Mouse (Mus musculus) bone marrow, adult 2 months (tissue): ENCODE data around the gene Prkab2. TPM values are rescaled to one million over a fixed set of nuclear protein-coding genes. Genes with fewer than 3 reads are reported as not detected.
A peak's percentile ranks its signal among the peaks of the same experiment; 100 is the strongest.

Experiments
- H3K27ac ChIP-seq: fragments of 200-500 bp; 2 replicates; pipeline ENCODE4 v1.5.1; 2012; ENCODE audit warnings: low read depth, mild to moderate bottlenecking, control low read depth, inconsistent platforms, low read length; ENCODE audit not compliant: control insufficient read depth, poor library complexity, insufficient read depth
- H3K4me1 ChIP-seq: fragments of 200-500 bp; 2 replicates; pipeline ENCODE4 v1.6.1; 2011; ENCODE audit warnings: low read length; ENCODE audit not compliant: control insufficient read depth, insufficient read depth
- H3K4me3 ChIP-seq: fragments of 200-500 bp; replicated peaks from 2 replicates; pipeline ENCODE3; 2011; ENCODE audit warnings: mild to moderate bottlenecking, low read depth, low read length, control low read depth; ENCODE audit not compliant: control insufficient read depth
- CTCF ChIP-seq: fragments of 200-500 bp; IDR thresholded peaks from 2 replicates; pipeline ENCODE4 v1.5.1; 2011; ENCODE audit warnings: low read length, control low read depth; ENCODE audit not compliant: control insufficient read depth, insufficient read depth
- POLR2A ChIP-seq: fragments of 200-500 bp; IDR thresholded peaks from 2 replicates; pipeline ENCODE4 v1.6.1; 2011; ENCODE audit warnings: low read depth, mild to moderate bottlenecking, control low read depth, low read length, borderline replicate concordance; ENCODE audit not compliant: control insufficient read depth
- WGBS: fragments of 180-500 bp; shearing (Covaris S2); methylation state at CpG from one replicate; pipeline ENCODE4 v1.1.7; 2018; 5-methylcytosine and 5-hydroxymethylcytosine counted together
- polyA plus RNA-seq: library from polyadenylated mRNA; stranded (reverse); fragments of >200 nt; gene quantifications from 2 replicates; pipeline ENCODE4 v1.2.4, GENCODE M21; 2011; ENCODE audit warnings: low replicate concordance; ENCODE audit not compliant: missing spikeins, insufficient read depth, insufficient read length

The Prkab2 gene
- polyA plus RNA-seq, 1 experiment: 8.4 TPM

DNA sequence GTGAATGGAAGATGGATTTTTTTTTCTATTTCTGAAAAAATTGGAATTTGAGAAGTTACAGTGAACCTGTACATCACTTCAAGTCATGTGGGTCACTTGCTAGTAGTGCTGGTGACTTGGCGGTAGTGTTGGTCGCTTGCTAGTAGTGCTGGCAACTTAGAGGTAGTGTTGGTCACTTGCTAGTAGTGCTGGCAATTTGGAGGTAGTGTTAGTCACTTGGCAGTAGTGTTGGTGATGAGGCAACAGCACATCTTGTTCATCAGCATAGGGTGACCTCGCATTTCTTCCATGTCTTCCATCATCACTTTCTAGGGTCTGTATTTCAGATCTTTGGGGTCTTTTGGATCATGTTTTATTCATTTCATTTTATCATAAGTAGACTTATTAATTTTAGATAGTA, 18.1 kb downstream of the Prkab2 start:
- no peak for TF ChIP-seq CTCF
- H3K4me3 ChIP-seq: no peak overlapping the region
- no peaks in the 10 kb centered on the region for H3K4me1 ChIP-seq
- no peak overlapping the region for H3K27ac ChIP-seq
- 83% methylated on average over 3 of the region's 3 CpGs for WGBS

DNA sequence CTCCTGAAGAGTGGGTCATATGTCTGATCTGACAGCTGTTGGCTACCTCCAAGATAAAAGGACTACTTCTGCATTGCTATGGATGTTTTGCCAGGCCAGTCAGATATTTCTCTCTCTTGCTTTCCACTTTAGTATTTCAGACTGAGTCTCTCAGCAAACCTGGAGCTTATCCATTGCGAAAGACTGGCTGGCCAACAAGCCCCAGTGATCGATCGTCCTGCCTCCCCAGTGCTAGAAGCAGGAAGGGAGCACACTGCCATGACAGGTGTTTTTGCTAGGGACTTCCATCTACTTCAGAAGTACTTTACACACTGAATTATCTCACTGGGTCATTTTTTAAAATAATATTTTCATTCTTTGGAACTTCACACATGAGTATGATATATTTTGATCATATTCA, 20.4 kb downstream of the Prkab2 start:
- WGBS: 77% methylated on average over 3 of the region's 3 CpGs
- TF ChIP-seq CTCF: no peak
- TF ChIP-seq POLR2A: no peak

DNA sequence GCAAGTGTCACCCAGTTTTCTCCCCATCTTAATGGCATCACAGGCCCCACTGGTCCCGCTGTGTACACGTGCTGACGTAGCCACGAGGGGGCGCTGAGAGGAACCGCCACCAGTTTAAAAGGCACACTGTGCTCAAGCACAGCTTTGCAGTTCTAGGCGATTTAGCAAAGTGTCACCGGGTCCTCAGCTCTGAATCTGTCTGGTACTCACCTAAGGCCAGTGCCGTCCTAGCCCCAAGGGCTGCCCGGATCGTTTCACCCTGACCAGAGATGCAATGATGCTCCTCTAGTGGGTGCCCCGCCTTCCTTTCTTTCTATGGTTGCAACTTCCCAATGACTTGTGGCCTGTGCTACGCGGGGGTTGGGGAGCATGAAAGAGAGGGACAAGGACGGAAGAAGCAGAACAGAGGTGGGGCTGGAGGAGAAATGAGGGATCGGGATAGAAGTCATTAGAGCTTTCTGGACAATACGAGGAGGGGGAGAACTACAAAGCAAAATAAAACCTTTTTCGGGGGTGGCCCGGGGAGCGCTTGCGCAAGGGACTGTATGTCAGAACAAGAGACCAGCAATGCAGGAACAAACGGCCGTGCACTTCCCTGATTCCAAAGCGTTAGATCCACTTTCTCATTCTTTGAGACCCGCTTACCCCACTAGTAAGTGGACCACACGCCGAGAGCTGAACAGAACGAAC, 22.8 kb downstream of the Prkab2 start:
- peak overlapping the region; percentile 64 for H3K4me3 ChIP-seq
- TF ChIP-seq CTCF (peak; percentile 91), POLR2A (peak; percentile 12; the same call in 1 of the 2 replicates)
- WGBS: under 1% methylated on average over 28 of the region's 28 CpGs
- peak overlapping the region; percentile 64 for H3K27ac ChIP-seq
- no peaks in the 10 kb centered on the region for H3K4me1 ChIP-seq

More for the DNA sequence above, 20.4 kb downstream of the Prkab2 start:
- Histone ChIP-seq H3K4me3 (no peak overlapping the region), H3K27ac (no peak overlapping the region), H3K4me1 (no peaks in the 10 kb centered on the region)

DNA sequence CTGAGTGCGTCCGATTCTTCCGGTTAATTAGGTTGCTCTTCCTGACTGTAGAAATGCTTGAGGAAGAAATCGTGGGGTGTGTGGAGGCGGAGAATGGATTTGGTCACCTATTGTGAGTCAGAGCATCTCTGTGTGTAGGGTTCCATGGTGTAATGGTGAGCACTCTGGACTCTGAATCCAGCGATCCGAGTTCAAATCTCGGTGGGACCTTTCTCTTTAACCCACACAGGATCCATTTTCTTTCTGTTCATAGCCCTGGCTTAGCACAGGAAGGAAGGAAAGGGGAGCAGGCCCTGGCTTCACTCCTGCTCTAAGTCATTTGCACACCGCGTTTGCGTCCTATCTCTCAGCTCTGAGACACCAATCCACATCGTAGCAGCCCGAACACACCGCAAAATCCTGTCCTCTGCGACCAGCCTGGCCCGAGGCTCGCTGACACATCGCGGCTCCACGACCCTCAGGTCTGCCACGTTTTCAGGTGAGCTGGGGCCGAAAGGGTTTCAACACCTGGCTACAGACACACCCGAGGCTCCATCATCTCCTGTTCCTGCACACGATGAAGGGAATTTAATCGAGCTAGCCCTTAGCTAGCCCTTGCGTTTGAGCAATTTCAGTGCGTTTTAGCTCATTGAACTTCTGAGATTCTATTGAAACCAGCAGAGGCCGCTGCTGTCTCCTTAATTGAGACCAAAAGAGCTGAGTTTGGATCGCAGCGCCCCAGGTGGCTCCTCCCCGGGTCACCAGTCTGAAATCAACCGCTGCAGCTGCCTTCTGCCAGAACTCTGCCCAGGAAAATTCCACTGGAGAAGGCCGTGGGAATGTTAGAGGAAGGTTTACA, 23.5 kb downstream of the Prkab2 start:
- Histone ChIP-seq H3K4me1 (no peaks in the 10 kb centered on the region), H3K27ac (peak overlapping the region; percentile 64), H3K4me3 (peak overlapping the region; percentile 64)
- under 1% methylated on average over 33 of the region's 33 CpGs for WGBS
- TF ChIP-seq POLR2A (no peak), CTCF (peak; percentile 53; the same call in 1 of the 2 replicates)

DNA sequence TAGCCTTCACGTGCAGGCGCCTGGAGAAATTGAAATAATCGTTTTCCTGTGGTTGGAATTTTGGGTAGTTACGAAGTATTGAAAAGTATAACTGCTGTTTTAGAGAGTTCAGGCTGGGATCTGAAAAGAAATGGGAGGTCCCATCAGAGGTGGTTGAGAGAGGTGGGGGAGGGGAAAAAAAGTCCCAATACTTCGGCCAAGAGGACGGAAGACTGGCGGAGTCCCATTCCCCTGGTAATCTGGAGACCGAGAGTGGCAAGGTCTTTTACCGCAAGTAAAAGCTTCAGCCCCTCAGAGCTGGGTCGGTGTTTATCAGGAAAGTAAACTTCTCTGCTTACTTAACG, 24.1 kb downstream of the Prkab2 start:
- Histone ChIP-seq H3K4me3 (no peak overlapping the region), H3K4me1 (no peaks in the 10 kb centered on the region), H3K27ac (no peak overlapping the region)
- WGBS: 5% methylated on average over 11 of the region's 11 CpGs
- TF ChIP-seq POLR2A (no peak), CTCF (no peak)

DNA sequence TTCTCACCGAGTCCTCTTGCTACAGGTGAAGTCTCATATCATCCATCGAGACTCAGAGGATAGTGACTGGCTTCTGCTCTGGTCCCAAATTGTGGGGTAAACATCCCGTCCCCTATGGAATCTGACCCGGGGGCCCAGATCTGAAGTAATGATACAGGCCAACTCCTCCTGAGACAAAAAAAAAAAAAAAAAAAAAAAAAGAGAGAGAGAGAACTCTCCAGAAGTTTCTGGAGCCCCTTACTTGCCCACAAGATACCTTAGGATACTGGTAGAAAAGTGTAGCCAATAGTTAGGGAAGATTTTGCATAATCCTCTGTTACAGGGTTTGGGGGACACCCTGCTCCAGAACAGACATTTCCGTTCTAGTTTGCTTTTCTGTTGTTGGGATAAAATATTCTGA, 24.6 kb downstream of the Prkab2 start:
- 38% methylated on average over 5 of the region's 5 CpGs for WGBS
- no peak overlapping the region for H3K27ac ChIP-seq
- H3K4me1 ChIP-seq: no peaks in the 10 kb centered on the region
- TF ChIP-seq POLR2A: no peak
- TF ChIP-seq CTCF: no peak
- H3K4me3 ChIP-seq: no peak overlapping the region

DNA sequence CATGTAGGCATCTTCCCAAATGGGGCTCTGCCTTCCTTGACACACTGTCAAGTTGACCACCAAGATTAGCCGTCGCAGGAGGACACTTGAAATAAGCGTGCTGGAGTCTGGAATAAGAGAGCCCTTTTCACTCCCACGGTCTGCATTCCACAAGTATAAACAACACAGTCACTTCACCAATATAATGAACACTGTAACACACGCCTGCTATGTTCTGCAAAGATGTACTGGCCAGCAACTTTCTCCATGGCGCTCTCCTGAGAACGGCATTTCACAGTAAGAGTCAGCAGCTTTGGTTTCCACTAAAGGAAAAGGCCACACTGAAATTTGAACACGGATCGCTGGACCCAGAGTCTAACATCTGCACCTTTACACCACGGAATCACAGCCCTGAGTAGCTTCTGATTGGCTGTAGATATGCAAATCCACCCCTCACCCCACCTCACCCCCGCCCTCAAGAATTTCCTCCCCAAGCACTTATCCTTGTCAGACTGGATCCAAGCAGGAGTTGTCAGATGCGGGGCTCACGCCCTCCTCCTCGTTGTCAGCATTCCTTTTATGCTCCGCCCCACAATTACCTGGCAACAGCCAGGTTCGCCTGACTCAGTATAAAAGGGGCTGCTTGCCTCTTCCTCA, 25.7 kb downstream of the Prkab2 start:
- no peak for TF ChIP-seq CTCF
- TF ChIP-seq POLR2A: no peak
- Histone ChIP-seq H3K27ac (no peak overlapping the region), H3K4me3 (no peak overlapping the region), H3K4me1 (no peaks in the 10 kb centered on the region)
- whole genome bisulfite sequencing: 73% methylated on average over 16 of the region's 16 CpGs

DNA sequence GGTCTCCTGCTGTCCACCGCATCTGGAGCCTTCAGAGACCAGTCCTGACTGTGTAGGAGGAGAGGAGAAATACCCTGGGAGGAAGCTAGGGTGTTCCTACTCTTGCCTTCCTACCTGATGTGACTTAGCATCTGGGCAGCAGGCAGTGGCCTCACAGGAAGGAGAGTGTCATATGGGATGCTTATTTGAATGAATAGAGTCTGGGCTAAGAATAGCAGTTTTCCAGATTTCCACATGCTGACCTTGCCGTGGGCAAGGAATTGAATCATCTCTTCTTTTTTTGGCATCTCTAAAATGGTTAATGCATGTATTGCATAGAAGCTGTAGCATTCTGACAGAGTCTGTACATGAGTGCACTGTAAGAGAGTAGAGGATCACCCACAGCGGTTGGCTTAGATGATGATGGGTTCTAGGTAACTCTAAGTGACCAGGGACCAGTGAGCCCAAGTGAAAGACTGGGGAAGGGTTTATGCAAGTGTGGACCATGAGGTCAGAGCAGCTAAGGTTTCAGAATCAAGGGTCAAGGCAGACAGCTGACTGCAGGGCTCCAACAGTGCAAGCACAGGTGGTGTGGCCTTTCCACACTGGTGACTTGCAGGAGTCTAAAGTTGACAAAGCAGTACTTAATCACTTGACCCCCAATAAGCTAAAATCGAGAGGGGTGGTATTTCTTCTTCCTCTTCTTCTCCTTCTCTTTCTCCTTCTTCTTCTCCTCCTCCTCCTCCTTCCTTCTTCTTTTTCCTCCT, 28.6 kb downstream of the Prkab2 start:
- H3K4me1 ChIP-seq: no peaks in the 10 kb centered on the region
- H3K27ac ChIP-seq: no peak overlapping the region
- WGBS: 68% methylated on average over 4 of the region's 4 CpGs
- TF ChIP-seq CTCF: no peak
- no peak for TF ChIP-seq POLR2A
- H3K4me3 ChIP-seq: no peak overlapping the region
